Mouse (Mus musculus) gastrocnemius, postnatal 14 days (tissue): ENCODE results near the gene Gpr55. TPM values are rescaled to one million over a fixed set of nuclear protein-coding genes. Genes with fewer than 3 reads are reported as not detected.
A peak's percentile ranks its signal among the peaks of the same experiment; 100 is the strongest.

Experiments used
- DNase-seq: peaks from one replicate; pipeline ENCODE4 v3.0.0; 2021; ENCODE audit warnings: mixed read lengths
- intact Hi-C: fragments of 180-260 bp; cut with DNase I; formaldehyde crosslinking; loops from one replicate; pipeline ENCODE4 v1.15.1; 2025; ENCODE audit warnings: low total_unique reads
- total RNA-seq, 2 experiments: library from RNA; stranded (reverse); gene quantifications; 2 replicates each; pipeline ENCODE4 v1.2.3; 2021

The Gpr55 gene
- total RNA-seq, 2 experiments from 2014 or later = not detected

- peak; percentile 42 for DNase-seq
- intact Hi-C loops = no loop called here
These were observed 65.4 kb downstream of the Gpr55 start for GRCm38 (mm10) chr1:85895391-85895837.

GRCm38 (mm10) chr1:85894748-85895360 lies 66.0 kb downstream of the Gpr55 start:
- peak; percentile 35 for DNase-seq
- intact Hi-C loops = no loop called here

DNA sequence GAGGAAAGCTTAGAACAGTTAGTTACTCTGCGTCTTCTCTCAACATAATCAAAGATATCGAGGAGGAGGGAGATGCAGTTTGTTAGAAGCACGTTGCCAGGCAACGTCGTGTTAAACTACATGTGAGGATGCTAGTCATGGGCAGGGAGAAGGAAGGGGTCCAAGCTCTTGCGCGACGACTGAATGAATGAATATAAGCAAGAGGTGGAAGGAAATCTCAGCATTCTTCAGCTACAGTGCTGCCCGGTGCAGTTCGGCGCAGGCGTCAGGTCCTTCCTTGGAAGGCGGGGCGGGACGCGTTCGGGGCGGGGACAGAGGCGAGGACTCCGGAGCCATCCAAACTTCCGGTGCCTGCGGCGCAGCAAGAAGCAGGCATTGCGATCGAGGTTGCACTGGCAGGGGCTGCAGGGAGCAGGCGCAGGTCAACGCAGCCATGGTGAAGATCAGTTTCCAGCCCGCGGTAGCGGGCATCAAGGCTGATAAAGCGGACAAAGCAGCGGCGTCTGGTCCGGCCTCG lies 66.5 kb downstream of the Gpr55 start, which contains the start of gene Itm2c:
Gene Itm2c (plus strand): TSS at position 51 of the 517 bp plus-strand sequence.
- peak; percentile 91 for DNase-seq
- intact Hi-C loops = no loop called here

Other genes with a start within 250 kb of the Gpr55 start
- gene A630001G21Rik, start 182.4 kb downstream of the Gpr55 start, total RNA-seq = under 1 TPM in 1 of 2 experiments, not detected in 1; 0.90 TPM
- gene Cab39, start 167.6 kb downstream of the Gpr55 start, total RNA-seq = 100 to 1,000 TPM in 1 of 2 experiments, 10 to 100 TPM in 1; 86.5 to 112 TPM
- 10 to 100 TPM; 48.7 to 50.4 TPM for gene Itm2c, start 66.7 kb downstream of the Gpr55 start, total RNA-seq
- gene 4933407L21Rik, start 32.5 kb downstream of the Gpr55 start, total RNA-seq = under 1 TPM; 0.31 to 0.33 TPM
- not detected for gene Spata3, start 55.8 kb upstream of the Gpr55 start, total RNA-seq
- gene 2810459M11Rik, start 84.9 kb upstream of the Gpr55 start, total RNA-seq = under 1 TPM; 0.06 to 0.07 TPM
- gene Psmd1, start 103.4 kb upstream of the Gpr55 start, total RNA-seq = 10 to 100 TPM; 91.4 to 97.4 TPM
- under 1 TPM; 0.31 to 0.80 TPM for gene Htr2b, start 151.0 kb upstream of the Gpr55 start, total RNA-seq
- under 1 TPM; 0.44 to 0.68 TPM for gene Gm21972, start 172.6 kb upstream of the Gpr55 start, total RNA-seq
- 1 to 10 TPM; 2.5 to 2.6 TPM for gene Armc9, start 193.8 kb upstream of the Gpr55 start, total RNA-seq